Mouse (Mus musculus) heart, postnatal 0 days (tissue): Measurements from ENCODE around the gene Chit1.

Source experiments
- CTCF ChIP-seq: IDR thresholded peaks from 2 replicates; pipeline ENCODE4 v1.5.1; 2016; ENCODE audit warnings: antibody characterized with exemption, control low read depth, low read depth
- EP300 ChIP-seq: IDR thresholded peaks from 2 replicates; pipeline ENCODE4 v1.6.1; 2016; ENCODE audit warnings: antibody characterized with exemption, low read depth

- TF ChIP-seq CTCF (no peak), EP300 (no peak)
These were observed 17.1 kb upstream of the Chit1 start for GRCm38 (mm10) chr1:134093771-134094526.
